11 mouse cellular contexts compared by ENCODE assay signal in genomic region chr11:119565684-119566083, GRCm38 (mm10). TPM values are rescaled to one million over a fixed set of nuclear protein-coding genes. Genes with fewer than 3 reads are reported as not detected.
DNase-seq lines count a peak whose midpoint lies in the region; ATAC-seq and TF ChIP-seq lines count a peak whose summit lies in the region.
"Had no signal": no experiment of that assay in that cellular context is flagged by ENCODE, and none has a peak within 500 bp of the region (broad histone marks: within the 10 kb centered on the region; RNA-seq: fewer than 3 reads in every experiment).

No protein-coding gene starts in this region.

- H3K36me3 ChIP-seq in heart, embryonic 12.5 days: no peaks in the 10 kb centered on the region
- H3K36me3 ChIP-seq in ES-Bruce4 (ENCODE audit: control insufficient read depth, insufficient read depth, low read length, poor library complexity, severe bottlenecking): no peaks in the 10 kb centered on the region

- H3K9ac ChIP-seq in heart, embryonic 12.5 days: no peak overlapping the region
- no peak overlapping the region; the same call in 1 of the 2 replicates for H3K9ac ChIP-seq in ES-Bruce4 (ENCODE audit: low read depth, poor library complexity, severe bottlenecking)

- peaks cover 40% of the 10 kb centered on the region for H3K27me3 ChIP-seq in heart, embryonic 12.5 days (replicated peaks)
- H3K27me3 ChIP-seq in ES-Bruce4 (ENCODE audit: control insufficient read depth, insufficient read depth, low read length, poor library complexity, severe bottlenecking): no peaks in the 10 kb centered on the region

- H3K4me3 ChIP-seq in heart, embryonic 12.5 days: no peak overlapping the region
- peak overlapping the region; percentile 53 for H3K4me3 ChIP-seq in ES-Bruce4 (ENCODE audit: low read depth, low read length)

- no peak for TF ChIP-seq EP300 in ES-Bruce4 (IDR thresholded peaks at IDR 0.05; ENCODE audit: insufficient read depth, low read depth, low read length)

- intact Hi-C loops in heart, postnatal 14 days (cut with DNase I): no loop called here
- intact Hi-C loops in left cerebral cortex, postnatal 25 days (cut with DNase I): no loop called here
- intact Hi-C loops in left cerebral cortex, postnatal 4 days (cut with DNase I): no loop called here

- peaks cover 28% of the 10 kb centered on the region for H3K4me1 ChIP-seq in heart, embryonic 12.5 days (replicated peaks)
- H3K4me1 ChIP-seq in ES-Bruce4 (ENCODE audit: control insufficient read depth, insufficient read depth, low read length): no peaks in the 10 kb centered on the region

- TF ChIP-seq POLR2A in ES-Bruce4 (IDR thresholded peaks at IDR 0.05; ENCODE audit: insufficient read depth, low read length): no peak

- WGBS in heart, embryonic 12.5 days: 26% methylated on average over 10 of the region's 10 CpGs

- H3K4me2 ChIP-seq in heart, embryonic 12.5 days: peak overlapping the region; percentile 33; the same call in 1 of the 2 replicates

- no peak overlapping the region for H3K27ac ChIP-seq in heart, embryonic 12.5 days (ENCODE audit: poor library complexity, severe bottlenecking)
- no peak overlapping the region for H3K27ac ChIP-seq in ES-Bruce4 (ENCODE audit: insufficient read depth, low read length)
- H3K27ac ChIP-seq: macrophage had no signal

- no peaks in the 10 kb centered on the region for H3K9me3 ChIP-seq in heart, embryonic 12.5 days (replicated peaks)
- no peaks in the 10 kb centered on the region for H3K9me3 ChIP-seq in ES-Bruce4 (replicated peaks; ENCODE audit: control insufficient read depth, insufficient read depth, low read length, poor library complexity, severe bottlenecking)

- DNase-seq in heart, postnatal 14 days: no peak
- DNase-seq in left cerebral cortex, postnatal 25 days (ENCODE audit: low spot score in 2 of 2): peak; percentile 39 to 60
- DNase-seq in left cerebral cortex, postnatal 4 days: no peak
- DNase-seq in brain, adult 2 months (ENCODE audit: low read depth, low spot score): peak; percentile 83
- DNase-seq in ovary, postnatal 36 days (ENCODE audit: low spot score): no peak
- no peak for DNase-seq in spleen, postnatal 4 days (ENCODE audit: low spot score in 2 of 2)

- no peak for ATAC-seq in heart, embryonic 12.5 days (ENCODE audit: insufficient number of reproducible peaks, low FRiP score)
- ATAC-seq: intestine, postnatal 0 days had no signal

- TF ChIP-seq CTCF in ES-Bruce4 (IDR thresholded peaks at IDR 0.05; ENCODE audit: low read depth, low read length): no peak

RNA-seq across cellular contexts. Expression of gene Nptx1, which starts 18.1 kb away (rescaled TPM):
- 1.8 and 2.1 TPM in 2 replicates for polyA plus RNA-seq in heart, embryonic 12.5 days (2016; fragmentation: Nextera tagmentation; extraction: Ambion mirVana)
- total RNA-seq in heart, postnatal 14 days (2021): under 1 TPM; 0.29 to 0.55 TPM
- total RNA-seq in left cerebral cortex, postnatal 25 days (2021): 100 to 1,000 TPM; 182 to 222 TPM
- 10 to 100 TPM; 15.7 to 19.7 TPM for total RNA-seq in left cerebral cortex, postnatal 4 days (2021)
- 0.21 TPM in 1 of 2 replicates, not detected in the other for polyA plus RNA-seq in ES-Bruce4 (2011; ENCODE audit: insufficient read depth, insufficient read length, low read depth, missing spikeins)
- total RNA-seq: granulocyte monocyte progenitor cell, adult 5-6 weeks had no signal

RNA-seq across cellular contexts. Expression of gene Rptor, which starts 37.0 kb away (rescaled TPM):
- polyA plus RNA-seq in heart, embryonic 12.5 days (2016; fragmentation: Nextera tagmentation; extraction: Ambion mirVana): 13.3 and 14.1 TPM in 2 replicates
- 10 to 100 TPM; 34.4 to 34.8 TPM for total RNA-seq in heart, postnatal 14 days (2021)
- 10 to 100 TPM; 57.5 to 62.0 TPM for total RNA-seq in left cerebral cortex, postnatal 25 days (2021)
- 10 to 100 TPM; 57.1 to 58.0 TPM for total RNA-seq in left cerebral cortex, postnatal 4 days (2021)
- 41.5 and 47.1 TPM in 2 replicates for polyA plus RNA-seq in ES-Bruce4 (2011; ENCODE audit: insufficient read depth, insufficient read length, low read depth, missing spikeins)

Comparison
In these comparisons a context has a peak if more than half of its experiments do, and no peak if none do; other contexts are left out.
1. DNase-seq: peak in left cerebral cortex, postnatal 25 days (2 of 2) and brain, adult 2 months (single experiment); none in heart, postnatal 14 days (0 of 2), left cerebral cortex, postnatal 4 days (single experiment), ovary, postnatal 36 days (single experiment) and spleen, postnatal 4 days (0 of 2).
2. RNA of gene Nptx1, which starts 18.1 kb away (total RNA-seq): 182 to 222 TPM in left cerebral cortex, postnatal 25 days and 15.7 to 19.7 TPM in left cerebral cortex, postnatal 4 days; 0.29 to 0.55 TPM in heart, postnatal 14 days; every median in the first group is over 10 times any median in the second.